Mouse (Mus musculus) spleen, adult 2 months (tissue): ENCODE data around the gene Nprl3.
A peak's percentile ranks its signal among the peaks of the same experiment; 100 is the strongest.

Source experiments
- CTCF ChIP-seq: fragments of 200-500 bp; IDR thresholded peaks from 2 replicates; pipeline ENCODE4 v1.5.1; 2011; ENCODE audit warnings: mild to moderate bottlenecking, inconsistent platforms; ENCODE audit not compliant: insufficient read depth, insufficient read length, insufficient replicate concordance; ENCODE audit errors: extremely low read depth
- POLR2A ChIP-seq: fragments of 200-500 bp; IDR thresholded peaks from 2 replicates; pipeline ENCODE4 v1.6.1; 2011; ENCODE audit warnings: low read depth, low read length, inconsistent platforms

- peak; percentile 30; the same call in 1 of the 2 replicates for TF ChIP-seq CTCF
- TF ChIP-seq POLR2A = no peak
These were observed 30.6 kb downstream of the Nprl3 start for GRCm38 (mm10) chr11:32236712-32237410.
